In the genomic region with DNA sequence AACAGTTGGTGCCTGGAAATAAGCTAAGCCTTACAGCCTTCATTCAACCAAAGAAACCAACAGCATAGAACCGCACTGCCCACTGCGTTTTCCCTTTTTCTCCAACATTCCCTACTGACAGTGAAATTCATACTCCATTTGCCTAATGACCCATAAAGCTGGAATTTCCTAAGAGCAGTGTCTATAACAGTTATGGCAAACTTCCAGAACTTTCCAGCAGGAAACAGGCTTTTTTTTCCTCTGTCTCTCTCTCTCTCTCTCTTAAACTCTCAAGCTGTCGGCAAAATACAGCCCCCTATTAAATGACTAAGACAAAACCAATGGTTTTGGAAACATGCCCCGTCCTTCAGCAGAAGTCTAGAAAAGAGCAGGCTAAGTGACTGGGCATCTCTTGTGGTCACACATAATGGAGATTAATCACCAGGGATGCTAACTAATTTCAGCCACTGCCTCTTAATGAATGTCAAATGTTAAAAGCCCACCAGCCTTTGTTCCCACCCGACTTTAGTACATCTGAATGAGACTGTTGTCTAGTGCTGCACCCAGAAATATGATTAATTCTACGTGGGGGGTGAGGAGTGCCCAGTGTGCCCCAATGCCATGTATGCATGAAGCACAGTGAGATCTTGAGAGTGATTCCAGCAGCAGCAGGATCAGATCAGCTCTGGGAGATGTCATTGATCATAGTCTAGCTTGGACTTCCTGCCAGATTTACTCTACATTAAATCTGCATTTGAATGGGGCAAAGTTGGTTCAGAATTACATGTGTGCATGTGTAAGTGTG, we compare ENCODE assay signal across 10 mouse cellular contexts.
DNase-seq lines count a peak whose midpoint lies in the region; ATAC-seq and TF ChIP-seq lines count a peak whose summit lies in the region.
"Had no signal": no experiment of that assay in that cellular context is flagged by ENCODE, and none has a peak within 500 bp of the region (broad histone marks: within the 10 kb centered on the region; RNA-seq: fewer than 3 reads in every experiment).

No protein-coding gene starts in this region.

- H3K27me3 ChIP-seq in forebrain, embryonic 12.5 days: no peaks in the 10 kb centered on the region
- H3K27me3 ChIP-seq in forebrain, embryonic 10.5 days (ENCODE audit: poor library complexity, severe bottlenecking): no peaks in the 10 kb centered on the region
- H3K27me3 ChIP-seq in midbrain, embryonic 15.5 days (replicated peaks): no peaks in the 10 kb centered on the region
- H3K27me3 ChIP-seq in midbrain, embryonic 10.5 days (ENCODE audit: low read depth, poor library complexity, severe bottlenecking): no peaks in the 10 kb centered on the region
- no peaks in the 10 kb centered on the region for H3K27me3 ChIP-seq in intestine, embryonic 16.5 days (replicated peaks; ENCODE audit: control insufficient read depth, insufficient read depth, low read length)
- H3K27me3 ChIP-seq in stomach, embryonic 15.5 days (replicated peaks): no peaks in the 10 kb centered on the region
- H3K27me3 ChIP-seq: limb, embryonic 15.5 days had no signal

- H3K4me3 ChIP-seq in forebrain, embryonic 12.5 days (replicated peaks): no peak overlapping the region
- H3K4me3 ChIP-seq in forebrain, embryonic 10.5 days: no peak overlapping the region
- no peak overlapping the region for H3K4me3 ChIP-seq in midbrain, embryonic 15.5 days
- no peak overlapping the region for H3K4me3 ChIP-seq in midbrain, embryonic 10.5 days
- H3K4me3 ChIP-seq in intestine, embryonic 16.5 days (ENCODE audit: low read length): no peak overlapping the region
- H3K4me3 ChIP-seq in stomach, embryonic 15.5 days (replicated peaks): no peak overlapping the region
- H3K4me3 ChIP-seq in layer of hippocampus, adult 2 months: no peak overlapping the region
- H3K4me3 ChIP-seq: limb, embryonic 15.5 days had no signal

- no peaks in the 10 kb centered on the region for H3K9me3 ChIP-seq in forebrain, embryonic 12.5 days
- no peaks in the 10 kb centered on the region for H3K9me3 ChIP-seq in forebrain, embryonic 10.5 days
- H3K9me3 ChIP-seq in midbrain, embryonic 15.5 days: no peaks in the 10 kb centered on the region
- no peaks in the 10 kb centered on the region for H3K9me3 ChIP-seq in midbrain, embryonic 10.5 days (replicated peaks)
- no peaks in the 10 kb centered on the region for H3K9me3 ChIP-seq in intestine, embryonic 16.5 days (ENCODE audit: control insufficient read depth, low read length)
- H3K9me3 ChIP-seq in stomach, embryonic 15.5 days: no peaks in the 10 kb centered on the region
- H3K9me3 ChIP-seq: limb, embryonic 15.5 days had no signal

- TF ChIP-seq CTCF in layer of hippocampus, adult 2 months (conservative IDR thresholded peaks at IDR 0.05): no peak

- no peak overlapping the region for H3K4me2 ChIP-seq in forebrain, embryonic 12.5 days
- no peak overlapping the region for H3K4me2 ChIP-seq in midbrain, embryonic 15.5 days
- no peak overlapping the region for H3K4me2 ChIP-seq in intestine, embryonic 16.5 days (ENCODE audit: low read depth, low read length)
- no peak overlapping the region for H3K4me2 ChIP-seq in stomach, embryonic 15.5 days
- H3K4me2 ChIP-seq: limb, embryonic 15.5 days had no signal

- ATAC-seq in forebrain, embryonic 12.5 days (ENCODE audit: low FRiP score): 0 out of 2 replicates have a peak, but pooled peaks have one; percentile 46
- peak; percentile 29; the same call in 1 of the 2 replicates for ATAC-seq in midbrain, embryonic 15.5 days (replicated peaks)
- ATAC-seq in intestine, embryonic 16.5 days: peak; percentile 46
- ATAC-seq in stomach, embryonic 15.5 days (ENCODE audit: insufficient read depth, low FRiP score, low read depth): 0 out of 2 replicates have a peak, but pooled peaks have one; percentile 28

- no peaks in the 10 kb centered on the region for H3K36me3 ChIP-seq in forebrain, embryonic 12.5 days (replicated peaks)
- H3K36me3 ChIP-seq in forebrain, embryonic 10.5 days (replicated peaks): no peaks in the 10 kb centered on the region
- no peaks in the 10 kb centered on the region for H3K36me3 ChIP-seq in midbrain, embryonic 15.5 days (replicated peaks)
- no peaks in the 10 kb centered on the region for H3K36me3 ChIP-seq in midbrain, embryonic 10.5 days
- H3K36me3 ChIP-seq in intestine, embryonic 16.5 days (ENCODE audit: control insufficient read depth, insufficient read depth, low read length): no peaks in the 10 kb centered on the region
- no peaks in the 10 kb centered on the region for H3K36me3 ChIP-seq in stomach, embryonic 15.5 days
- H3K36me3 ChIP-seq: limb, embryonic 15.5 days had no signal

- no peak overlapping the region for H3K27ac ChIP-seq in forebrain, embryonic 12.5 days
- H3K27ac ChIP-seq in forebrain, embryonic 10.5 days: no peak overlapping the region
- no peak overlapping the region for H3K27ac ChIP-seq in midbrain, embryonic 15.5 days
- no peak overlapping the region for H3K27ac ChIP-seq in midbrain, embryonic 10.5 days (replicated peaks)
- peak overlapping the region; percentile 50 for H3K27ac ChIP-seq in intestine, embryonic 16.5 days (ENCODE audit: low read length)
- peak overlapping the region; percentile 55 for H3K27ac ChIP-seq in stomach, embryonic 15.5 days
- H3K27ac ChIP-seq in layer of hippocampus, adult 2 months: no peak overlapping the region
- H3K27ac ChIP-seq: limb, embryonic 15.5 days had no signal

- H3K9ac ChIP-seq in forebrain, embryonic 12.5 days: no peak overlapping the region
- H3K9ac ChIP-seq in midbrain, embryonic 15.5 days: no peak overlapping the region
- H3K9ac ChIP-seq in intestine, embryonic 16.5 days (ENCODE audit: low read depth, low read length): no peak overlapping the region
- no peak overlapping the region for H3K9ac ChIP-seq in stomach, embryonic 15.5 days
- H3K9ac ChIP-seq: limb, embryonic 15.5 days had no signal

- 35% methylated on average over 6 of the region's 6 CpGs for WGBS in forebrain, embryonic 12.5 days
- 51% methylated on average over 6 of the region's 6 CpGs for WGBS in forebrain, embryonic 10.5 days
- WGBS in midbrain, embryonic 15.5 days: 47% methylated on average over 6 of the region's 6 CpGs
- 78% methylated on average over 6 of the region's 6 CpGs for WGBS in midbrain, embryonic 10.5 days
- WGBS in intestine, embryonic 16.5 days: 45% methylated on average over 6 of the region's 6 CpGs
- WGBS in stomach, embryonic 15.5 days: 34% methylated on average over 6 of the region's 6 CpGs

- no peak for DNase-seq in forebrain, embryonic 10.5 days (ENCODE audit: extremely low spot score, low spot score)
- DNase-seq in midbrain, embryonic 10.5 days (ENCODE audit: low spot score): no peak
- no peak for DNase-seq in layer of hippocampus, adult 2 months (ENCODE audit: low spot score in 2 of 2)
- no peak for DNase-seq in yolk sac, embryonic 10.5 days (ENCODE audit: low spot score)
- DNase-seq: adrenal gland, postnatal 10 days had no signal

- peaks cover 15% of the 10 kb centered on the region for H3K4me1 ChIP-seq in forebrain, embryonic 12.5 days
- peaks cover 20% of the 10 kb centered on the region for H3K4me1 ChIP-seq in forebrain, embryonic 10.5 days
- 0 out of 2 replicates have a peak, but pooled peaks cover 5% of the 10 kb centered on the region for H3K4me1 ChIP-seq in midbrain, embryonic 15.5 days
- H3K4me1 ChIP-seq in midbrain, embryonic 10.5 days: no peaks in the 10 kb centered on the region
- H3K4me1 ChIP-seq in intestine, embryonic 16.5 days (ENCODE audit: control insufficient read depth, insufficient read depth, low read length): peaks cover 17% of the 10 kb centered on the region
- peaks cover 20% of the 10 kb centered on the region for H3K4me1 ChIP-seq in stomach, embryonic 15.5 days

Comparison
In these comparisons a context has a peak if more than half of its experiments do, and no peak if none do; other contexts are left out.
1. H3K27ac ChIP-seq: peak in intestine, embryonic 16.5 days (single experiment) and stomach, embryonic 15.5 days (single experiment); none in forebrain, embryonic 12.5 days (single experiment), forebrain, embryonic 10.5 days (single experiment), midbrain, embryonic 15.5 days (single experiment), midbrain, embryonic 10.5 days (single experiment) and layer of hippocampus, adult 2 months (single experiment).
2. Peak in every context shown above with its lines, with median percentiles within 50 percentile points of each other: ATAC-seq.